Mouse (Mus musculus): Measurements from ENCODE around the gene Rpl10. TPM values are rescaled to one million over a fixed set of nuclear protein-coding genes. Genes with fewer than 3 reads are reported as not detected.
A peak's percentile ranks its signal among the peaks of the same experiment; 100 is the strongest.

Gene Rpl10
- 100 to 1,000 TPM; 191 to 202 TPM for total RNA-seq (2021)

GRCm38 (mm10) chrX:74270062-74270901 is at the start of gene Rpl10:
TSS of gene Rpl10 (plus strand) at chrX:74270812.
- DNase-seq, result peak; percentile 87 to 89

GRCm38 (mm10) chrX:74230038-74230437 is 40.6 kb upstream of the Rpl10 start:
- DNase-seq, result no peak

- DNase-seq, result no peak
Measured at GRCm38 (mm10) chrX:74233196-74233595, 37.4 kb upstream of the Rpl10 start.

- DNase-seq, result no peak
Measured at GRCm38 (mm10) chrX:74240332-74240731, 30.3 kb upstream of the Rpl10 start.

GRCm38 (mm10) chrX:74243396-74243795 is 27.2 kb upstream of the Rpl10 start:
- DNase-seq, result no peak

GRCm38 (mm10) chrX:74243807-74244206 is 26.8 kb upstream of the Rpl10 start:
- no peak for DNase-seq

GRCm38 (mm10) chrX:74244614-74245083 is 26.0 kb upstream of the Rpl10 start:
- DNase-seq, result peak in 1 of 2 experiments; percentile 20

GRCm38 (mm10) chrX:74245107-74245506 is 25.5 kb upstream of the Rpl10 start:
- DNase-seq, result no peak

- DNase-seq, result peak; percentile 57 to 61
Measured at GRCm38 (mm10) chrX:74245687-74246086, 24.9 kb upstream of the Rpl10 start.

- peak; percentile 81 to 84 for DNase-seq
Measured at GRCm38 (mm10) chrX:74246213-74246681, 24.4 kb upstream of the Rpl10 start.

GRCm38 (mm10) chrX:74246693-74247092 is 23.9 kb upstream of the Rpl10 start:
- DNase-seq, result peak in 1 of 2 experiments; percentile 20

GRCm38 (mm10) chrX:74248651-74249050 is 22.0 kb upstream of the Rpl10 start:
- peak in 1 of 2 experiments; percentile 26 for DNase-seq

- DNase-seq, result peak; percentile 41 to 52
Measured at GRCm38 (mm10) chrX:74249615-74250014, 21.0 kb upstream of the Rpl10 start, which contains the start of gene Flna. TSS of gene Flna (minus strand) at chrX:74249820.

- DNase-seq, result peak; percentile 81 to 85
Measured at GRCm38 (mm10) chrX:74254153-74254887, 16.3 kb upstream of the Rpl10 start, which contains the start of gene Emd. TSS of gene Emd (plus strand) at chrX:74254687.

- DNase-seq, result no peak
Measured at GRCm38 (mm10) chrX:74254888-74255565, 15.6 kb upstream of the Rpl10 start.

- DNase-seq, result no peak
Measured at GRCm38 (mm10) chrX:74257746-74258145, 12.9 kb upstream of the Rpl10 start.

- no peak for DNase-seq
Measured at GRCm38 (mm10) chrX:74269736-74270061, 913 bp upstream of the Rpl10 start.

GRCm38 (mm10) chrX:74270902-74271551 is 415 bp downstream of the Rpl10 start:
- DNase-seq, result no peak

- DNase-seq, result no peak
Measured at GRCm38 (mm10) chrX:74273422-74274322, 3.1 kb downstream of the Rpl10 start.

- no peak for DNase-seq
Measured at GRCm38 (mm10) chrX:74277916-74278315, 7.3 kb downstream of the Rpl10 start.
